Mouse (Mus musculus): ENCODE measurements around the gene Cfap157.

Gene Cfap157

GRCm38 (mm10) chr2:32781710-32782109 lies 2.5 kb downstream of the Cfap157 start:
- DNase-seq (ENCODE audit: low read depth, low spot score): no peak

GRCm38 (mm10) chr2:32779714-32780113 lies 4.5 kb downstream of the Cfap157 start:
- DNase-seq (ENCODE audit: low read depth, low spot score): no peak

- peak; percentile 65 for DNase-seq (ENCODE audit: low read depth, low spot score)
These were observed 5.1 kb downstream of the Cfap157 start for GRCm38 (mm10) chr2:32779131-32779530.

GRCm38 (mm10) chr2:32778081-32778480 lies 6.1 kb downstream of the Cfap157 start:
- DNase-seq (ENCODE audit: low read depth, low spot score): no peak

- peak; percentile 25 for DNase-seq (ENCODE audit: low read depth, low spot score)
These were observed 8.0 kb downstream of the Cfap157 start for GRCm38 (mm10) chr2:32776192-32776591.

GRCm38 (mm10) chr2:32775359-32776074 lies 8.7 kb downstream of the Cfap157 start, which contains the start of the genes Ttc16 and Ptrh1:
Gene Ttc16 (minus strand): TSS chr2:32775633.
Gene Ptrh1 (plus strand): TSS chr2:32775786.
- peak; percentile 97 for DNase-seq (ENCODE audit: low read depth, low spot score)

GRCm38 (mm10) chr2:32772626-32773279 lies 11.5 kb downstream of the Cfap157 start:
- DNase-seq (ENCODE audit: low read depth, low spot score): peak; percentile 25

GRCm38 (mm10) chr2:32771886-32772285 lies 12.3 kb downstream of the Cfap157 start:
- peak; percentile 48 for DNase-seq (ENCODE audit: low read depth, low spot score)

GRCm38 (mm10) chr2:32769327-32770085 lies 14.7 kb downstream of the Cfap157 start:
- DNase-seq (ENCODE audit: low read depth, low spot score): no peak

- DNase-seq (ENCODE audit: low read depth, low spot score): no peak
These were observed 15.5 kb downstream of the Cfap157 start for GRCm38 (mm10) chr2:32768661-32769285.

- DNase-seq (ENCODE audit: low read depth, low spot score): no peak
These were observed 17.0 kb downstream of the Cfap157 start for GRCm38 (mm10) chr2:32767241-32767640.

- DNase-seq (ENCODE audit: low read depth, low spot score): no peak
These were observed 20.9 kb downstream of the Cfap157 start for GRCm38 (mm10) chr2:32763353-32763752.

- no peak for DNase-seq (ENCODE audit: low read depth, low spot score)
These were observed 22.4 kb downstream of the Cfap157 start for GRCm38 (mm10) chr2:32761859-32762258.

GRCm38 (mm10) chr2:32761361-32761760 lies 22.9 kb downstream of the Cfap157 start:
- no peak for DNase-seq (ENCODE audit: low read depth, low spot score)

- DNase-seq (ENCODE audit: low read depth, low spot score): no peak
These were observed 25.2 kb downstream of the Cfap157 start for GRCm38 (mm10) chr2:32759001-32759400.

GRCm38 (mm10) chr2:32758503-32758902 lies 25.7 kb downstream of the Cfap157 start:
- DNase-seq (ENCODE audit: low read depth, low spot score): no peak

GRCm38 (mm10) chr2:32757056-32757845 lies 27.0 kb downstream of the Cfap157 start, which contains the start of gene Tor2a:
Gene Tor2a (plus strand): TSS chr2:32757234.
- peak; percentile 98 for DNase-seq (ENCODE audit: low read depth, low spot score)

- DNase-seq (ENCODE audit: low read depth, low spot score): no peak
These were observed 27.6 kb downstream of the Cfap157 start for GRCm38 (mm10) chr2:32756674-32757055.

- no peak for DNase-seq (ENCODE audit: low read depth, low spot score)
These were observed 32.0 kb downstream of the Cfap157 start for GRCm38 (mm10) chr2:32752181-32752580.

- no peak for DNase-seq (ENCODE audit: low read depth, low spot score)
These were observed 32.6 kb downstream of the Cfap157 start for GRCm38 (mm10) chr2:32751665-32752033.

All from CD4-positive, CD25-positive, alpha-beta regulatory T cell, adult 2 months (primary cell).